Mouse (Mus musculus) heart, adult 18-20 months (tissue): ENCODE measurements around the gene P3h4. TPM values are rescaled to one million over a fixed set of nuclear protein-coding genes. Genes with fewer than 3 reads are reported as not detected.

Experiments
- DNase-seq, 2 experiments: peaks; one replicate each; pipeline ENCODE4 v3.0.0; 2021 to 2022; ENCODE audit warnings: mixed read lengths in 1 of 2
- total RNA-seq, 2 experiments: library from RNA; stranded (reverse); gene quantifications; 2 replicates each; pipeline ENCODE4 v1.2.3; 2021

Gene P3h4
- total RNA-seq, 2 experiments from 2014 or later = 13.2 to 15.2 TPM

DNA sequence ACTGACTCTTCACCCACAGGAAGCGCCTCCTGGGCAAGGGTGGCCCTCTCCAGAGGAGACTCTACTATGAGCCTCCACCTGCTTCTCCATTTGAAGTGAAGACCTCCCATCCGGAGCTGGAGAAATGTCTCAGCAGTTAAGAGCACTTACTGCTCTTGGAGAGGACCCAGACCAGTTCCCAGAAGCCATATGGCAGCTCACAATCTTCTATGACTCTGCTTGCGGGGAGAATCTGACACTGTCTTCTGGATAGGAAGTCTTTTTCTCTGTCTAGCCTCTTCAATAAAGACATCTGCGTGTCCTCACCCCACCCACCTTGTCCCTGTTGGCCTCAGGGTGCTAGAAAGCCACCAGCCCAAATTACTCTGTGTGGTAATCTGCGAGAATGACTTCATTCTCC, 21.7 kb downstream of the P3h4 start:
- peak; percentile 37 to 50 for DNase-seq

DNA sequence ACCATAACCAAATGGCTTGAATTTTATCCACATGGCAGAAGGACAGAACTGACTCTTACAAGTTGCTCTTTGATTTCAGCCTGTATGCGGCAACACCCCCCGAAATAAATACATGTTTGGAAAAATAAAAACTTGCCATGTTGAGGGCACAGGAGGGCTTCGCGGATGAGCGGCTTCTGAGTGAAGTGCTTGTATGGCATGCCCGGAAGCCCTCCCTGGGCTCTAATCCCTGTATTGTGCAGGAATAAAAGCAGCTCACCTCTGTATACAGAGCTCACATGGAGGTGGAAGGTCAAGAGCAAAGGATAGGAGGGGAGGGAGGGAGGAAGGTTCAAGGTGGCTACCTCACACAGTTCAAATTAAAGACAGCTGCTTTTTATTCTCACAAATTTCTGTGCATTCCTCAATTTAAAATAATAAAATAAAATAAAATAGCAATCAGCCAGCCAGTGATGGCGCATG, 22.7 kb downstream of the P3h4 start:
- no peak for DNase-seq

DNA sequence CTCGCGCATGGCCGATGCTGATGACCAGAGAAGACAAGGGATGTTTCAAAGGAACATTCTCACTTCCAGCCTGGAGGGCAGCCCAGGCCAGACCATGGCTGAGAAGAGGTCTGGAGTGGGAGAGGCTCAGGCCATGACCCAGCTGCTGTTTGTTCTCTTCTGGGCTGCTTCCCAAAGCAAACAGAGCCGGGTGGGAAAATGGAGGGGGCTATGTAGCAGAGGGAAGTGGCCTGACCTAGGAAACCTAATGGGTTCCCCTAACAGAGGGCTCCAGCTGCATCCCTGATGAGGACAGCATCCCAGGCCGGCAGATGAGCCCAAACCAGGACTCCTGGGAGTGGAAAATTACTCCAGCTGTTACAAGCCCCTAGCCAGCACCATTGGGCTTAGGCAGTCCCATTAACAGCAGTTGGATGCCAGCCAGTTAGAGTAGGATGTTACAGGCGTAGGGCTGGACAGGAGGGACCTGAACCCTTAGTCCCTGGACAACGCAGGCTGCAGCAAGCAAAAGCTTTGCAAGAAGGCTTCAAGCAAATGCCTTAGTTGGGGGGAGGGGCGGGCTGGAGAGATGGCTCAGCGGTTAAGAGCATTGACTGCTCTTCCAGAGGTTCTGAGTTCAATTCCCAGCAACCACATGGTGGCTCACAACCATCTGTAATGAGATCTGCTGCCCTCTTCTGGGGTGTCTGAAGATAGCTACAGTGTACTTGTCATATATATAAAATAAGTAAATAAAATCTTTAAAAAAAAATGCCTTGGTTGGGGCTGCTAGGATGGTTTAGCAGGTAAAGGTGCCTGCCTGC, 23.4 kb downstream of the P3h4 start:
- peak; percentile 91 to 97 for DNase-seq

DNA sequence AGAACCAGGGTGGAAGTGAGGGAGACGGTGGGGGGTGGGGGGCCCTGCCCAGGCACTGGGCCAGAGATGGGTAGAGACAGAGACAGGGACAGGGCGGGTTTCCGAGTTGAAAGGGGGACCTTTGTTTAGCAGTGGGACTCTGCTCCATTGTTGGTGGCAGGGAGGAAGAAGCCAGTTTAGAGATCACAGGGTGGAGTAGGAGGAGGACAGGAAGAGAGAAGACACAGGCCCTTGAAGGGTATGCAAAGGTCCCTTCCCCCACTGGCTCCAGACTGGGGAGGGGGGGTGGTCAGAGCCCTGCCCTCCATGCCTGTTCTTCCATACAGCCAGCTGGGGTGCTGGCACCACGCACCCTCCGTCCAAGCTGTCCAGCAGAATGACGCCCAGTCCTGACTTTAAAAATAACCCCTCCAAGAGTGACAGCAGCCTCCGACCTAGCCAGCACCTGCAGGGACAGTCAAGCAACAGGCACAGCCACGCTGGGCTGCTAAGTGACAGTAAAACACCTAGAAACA, 24.6 kb downstream of the P3h4 start:
- peak; percentile 79 to 84 for DNase-seq

DNA sequence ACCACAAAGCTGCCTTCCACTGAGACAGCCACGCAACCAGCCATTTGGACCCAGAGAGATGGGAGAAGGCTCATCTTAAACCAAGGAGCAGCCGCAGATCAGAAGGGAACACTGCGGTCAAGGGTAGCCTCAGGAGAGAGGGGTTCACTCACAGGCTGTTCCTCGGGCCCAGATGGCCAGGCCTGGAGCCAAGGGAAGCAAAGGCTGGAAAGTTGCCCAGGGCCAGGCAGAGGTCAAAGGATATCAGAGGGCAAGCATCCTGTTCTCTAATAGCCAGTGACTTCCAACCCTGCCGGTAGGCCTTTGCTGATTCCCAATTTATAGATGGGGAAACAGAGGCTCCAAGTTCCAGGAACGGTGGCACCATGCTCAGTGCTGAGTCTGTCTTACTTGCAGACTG, 26.0 kb downstream of the P3h4 start:
- DNase-seq = peak; percentile 91 to 92

DNA sequence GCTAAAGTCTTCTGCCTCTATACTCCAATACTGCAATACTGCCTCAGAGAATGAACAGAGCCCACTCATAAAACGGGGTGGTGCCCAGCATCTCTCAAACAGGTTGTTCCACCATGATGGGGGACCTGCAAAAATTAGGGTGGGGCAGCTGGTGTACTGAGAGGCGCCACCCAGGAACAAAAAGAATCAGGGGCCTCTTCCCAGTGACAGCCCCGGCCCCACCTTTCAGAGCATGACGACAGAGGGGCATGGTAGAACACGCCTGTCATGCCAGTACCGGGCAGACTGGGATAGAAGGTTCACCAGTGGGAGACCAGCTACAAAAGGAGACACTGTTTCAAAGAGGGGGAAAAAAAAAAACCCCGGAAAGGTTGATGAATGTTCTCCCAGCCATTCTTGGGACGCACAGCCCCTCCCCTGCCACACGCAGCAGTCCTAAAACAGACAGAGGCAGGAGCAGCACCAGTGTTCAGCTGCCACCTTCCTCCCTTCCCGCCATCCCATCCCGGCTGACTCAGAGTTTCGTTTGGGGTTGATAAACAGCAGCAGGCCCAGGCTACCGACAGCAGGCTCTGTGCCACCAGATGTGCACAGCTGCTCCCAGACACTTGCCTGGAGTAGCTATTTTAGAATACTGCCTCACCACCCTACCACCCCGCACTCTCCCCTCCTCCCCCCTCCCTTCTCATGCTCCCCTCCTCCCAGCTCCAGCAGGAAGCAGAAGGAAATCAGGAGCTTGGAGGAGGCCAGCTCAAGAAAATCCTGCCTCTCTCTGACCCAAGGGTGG, 26.9 kb downstream of the P3h4 start:
- DNase-seq = peak; percentile 87 to 93

DNA sequence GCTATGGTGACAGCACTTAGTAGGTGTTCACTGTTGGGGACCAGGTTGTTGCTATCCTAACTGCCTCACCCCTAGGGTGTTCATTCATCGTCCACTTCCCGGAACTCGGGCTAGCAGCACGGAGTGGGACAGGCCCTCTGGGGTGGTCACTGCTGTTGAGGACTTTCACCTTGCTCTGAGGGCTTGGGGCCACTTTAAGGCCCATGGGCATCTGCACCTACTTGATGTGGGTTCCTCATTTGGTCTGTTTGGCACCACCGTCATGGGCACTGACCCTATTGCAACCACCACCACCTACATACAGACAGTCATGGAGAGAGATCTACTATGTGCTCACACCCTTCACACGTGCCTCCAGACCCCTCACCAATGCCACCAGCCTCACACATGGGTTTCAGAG, 27.5 kb downstream of the P3h4 start:
- DNase-seq = no peak

DNA sequence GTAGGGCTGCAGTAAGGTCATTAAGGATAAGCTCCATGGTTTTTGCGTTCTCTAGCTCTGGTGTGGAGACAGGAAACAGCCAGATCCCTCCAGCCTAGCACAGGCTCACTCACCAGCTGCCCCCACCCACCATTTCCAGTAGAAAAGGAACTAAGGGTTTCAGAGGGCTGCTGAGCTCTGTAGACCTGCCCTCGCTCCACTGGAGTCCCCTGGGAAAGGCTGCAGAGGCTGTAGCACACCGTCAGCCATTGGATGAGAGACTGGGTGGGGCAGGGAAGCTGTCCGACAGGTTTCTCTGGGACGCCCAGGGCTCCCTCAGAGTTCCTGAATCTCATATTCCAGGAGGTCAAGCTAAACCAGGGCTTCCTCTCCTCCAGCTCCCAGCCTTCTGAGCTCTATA, 28.1 kb downstream of the P3h4 start:
- DNase-seq = peak; percentile 50 to 59

DNA sequence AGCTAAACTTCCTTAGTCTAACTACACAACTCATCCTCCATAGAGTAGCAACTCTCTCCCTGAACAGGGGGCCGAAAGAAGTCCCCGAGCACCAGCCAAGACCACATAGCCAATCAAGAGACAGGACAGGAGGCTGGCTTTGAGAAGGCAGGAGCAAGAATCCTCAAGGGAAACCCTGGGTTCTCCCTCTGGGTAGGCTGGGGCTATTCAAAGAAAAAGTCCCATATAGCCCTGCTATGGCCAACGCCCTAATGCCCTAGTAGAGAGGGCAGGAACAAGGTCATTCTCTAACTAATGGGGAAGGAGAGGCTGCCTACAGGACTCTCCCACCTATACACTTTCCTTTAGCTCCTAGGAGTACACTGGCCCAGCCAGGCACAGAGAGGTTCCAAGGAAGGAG, 29.6 kb downstream of the P3h4 start:
- no peak for DNase-seq

DNA sequence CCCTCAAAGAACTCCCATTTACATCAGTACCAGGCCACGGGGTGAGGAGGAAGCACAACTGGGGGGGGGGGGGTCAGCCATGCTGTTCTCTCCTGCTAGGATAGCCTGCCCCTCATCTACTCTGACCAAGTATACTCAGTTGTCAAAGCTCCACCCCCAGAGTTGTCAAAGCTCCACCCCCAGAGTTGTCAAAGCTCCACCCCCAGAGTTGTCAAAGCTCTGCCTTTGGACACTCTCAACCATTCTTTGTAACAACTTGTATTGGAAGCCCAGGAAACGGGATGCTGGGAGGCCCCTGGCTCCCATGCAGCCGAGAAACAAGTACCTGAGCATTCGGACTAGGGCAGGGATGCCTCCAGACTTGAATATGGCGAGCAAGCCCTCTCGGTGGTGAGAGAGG, 32.0 kb downstream of the P3h4 start:
- DNase-seq = no peak

DNA sequence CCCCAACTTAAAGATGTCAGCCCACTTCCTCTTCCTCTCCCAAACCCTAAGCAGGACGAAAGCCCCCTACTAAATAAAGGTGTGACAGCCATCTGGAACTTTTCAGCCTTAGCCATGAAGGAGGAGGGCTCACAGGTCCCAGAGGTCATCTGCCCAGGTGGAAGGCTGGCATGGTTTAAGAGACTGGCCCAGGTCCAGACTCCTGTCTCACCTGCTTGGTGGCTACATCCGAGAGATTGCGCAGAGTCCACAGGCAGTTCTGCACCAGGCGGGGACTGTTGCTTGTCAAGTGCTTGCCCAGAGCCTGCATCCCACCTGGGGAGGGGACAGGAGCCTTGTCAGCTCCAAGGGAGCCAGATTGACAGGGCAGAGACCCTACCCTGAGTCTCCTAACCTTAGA, 35.3 kb downstream of the P3h4 start:
- DNase-seq = no peak

DNA sequence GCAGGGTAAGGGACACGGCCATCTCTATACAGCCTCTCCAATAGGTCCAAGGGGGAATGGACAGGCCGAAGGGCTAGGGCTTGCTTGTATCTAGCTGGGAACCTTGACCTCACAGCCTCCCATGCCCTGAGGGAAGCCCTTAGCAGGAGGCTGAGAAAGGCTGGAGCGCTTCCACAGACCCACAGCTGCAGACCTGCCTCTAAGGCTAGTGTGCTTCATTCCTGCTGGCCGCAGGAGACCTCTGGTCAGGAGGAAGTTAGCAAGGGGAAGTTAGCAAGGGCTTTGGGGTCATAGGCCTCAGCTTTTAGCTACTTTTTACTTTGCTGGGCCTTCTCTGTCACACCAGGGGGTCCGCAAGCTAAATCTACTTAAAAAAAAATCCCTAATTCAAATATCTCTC, 36.2 kb downstream of the P3h4 start:
- no peak for DNase-seq

DNA sequence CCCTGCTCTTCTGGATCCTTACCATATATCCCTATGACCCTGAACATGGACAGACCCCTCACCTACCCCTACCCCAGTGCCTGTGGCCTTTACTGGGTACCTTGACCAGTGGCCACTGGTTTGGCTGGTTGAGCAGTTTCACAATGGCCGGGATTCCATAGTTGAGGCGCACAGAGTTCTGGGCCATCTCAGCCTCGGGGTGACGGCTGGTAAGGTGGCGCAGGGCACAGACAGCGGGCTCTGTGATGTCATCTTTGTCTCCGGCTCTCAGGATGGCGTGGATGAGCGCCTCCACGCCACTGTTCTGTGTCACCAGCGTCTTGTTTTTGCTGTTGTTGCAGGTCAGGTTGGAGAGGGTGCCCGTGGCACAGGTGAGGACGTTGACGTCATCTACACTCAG, 36.6 kb downstream of the P3h4 start:
- DNase-seq = no peak

DNA sequence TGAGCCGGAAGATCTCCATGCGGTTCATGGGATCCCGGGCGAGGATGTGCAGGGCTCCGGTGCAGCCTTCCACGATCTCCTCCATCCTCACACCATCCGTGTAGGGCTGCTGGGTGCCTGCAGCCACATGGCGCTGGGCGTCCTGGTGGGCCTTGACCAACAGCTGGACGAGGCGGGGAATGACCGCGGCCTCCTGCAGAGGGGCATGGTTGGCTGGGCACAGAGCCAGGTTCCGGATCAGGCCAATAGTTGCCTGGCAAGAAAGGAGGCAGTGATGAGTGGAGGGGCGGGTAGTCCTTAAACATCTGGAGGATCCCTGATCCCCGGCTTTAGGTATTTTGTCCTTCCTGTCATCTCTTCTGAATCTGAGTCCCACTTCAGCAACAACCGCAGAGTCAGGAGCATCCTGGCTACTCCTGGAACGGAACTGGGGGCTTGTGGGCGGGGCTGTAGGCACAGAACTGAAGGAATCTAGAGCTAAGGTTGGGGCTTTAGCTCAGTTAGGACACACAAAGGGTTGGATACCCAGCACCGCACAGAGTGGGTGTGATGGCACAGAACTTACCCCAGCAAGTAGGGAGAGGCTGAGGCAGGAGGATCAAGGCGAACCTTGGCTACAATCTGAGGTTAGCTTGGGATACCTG, 37.8 kb downstream of the P3h4 start:
- DNase-seq = no peak

DNA sequence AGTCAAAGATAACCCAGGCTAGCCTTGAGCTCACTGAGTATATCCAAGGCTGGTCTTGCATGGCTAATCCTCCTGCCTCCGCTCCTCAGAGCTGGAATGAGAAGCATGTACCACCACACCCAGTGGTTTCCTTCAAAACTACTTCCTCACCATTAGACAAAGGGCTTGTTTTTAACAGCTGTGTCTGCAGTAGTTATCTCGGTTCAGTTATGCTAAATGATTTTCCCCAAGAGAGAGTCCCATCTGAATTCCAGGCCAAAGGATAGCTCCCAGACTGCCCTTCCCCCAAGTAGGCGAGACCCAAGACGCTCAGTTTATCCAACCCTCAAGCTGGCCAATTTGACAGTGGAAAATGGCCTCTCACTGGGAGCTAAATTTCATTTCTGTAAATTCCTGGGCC, 38.6 kb downstream of the P3h4 start:
- DNase-seq = peak in 1 of 2 experiments; percentile 67

DNA sequence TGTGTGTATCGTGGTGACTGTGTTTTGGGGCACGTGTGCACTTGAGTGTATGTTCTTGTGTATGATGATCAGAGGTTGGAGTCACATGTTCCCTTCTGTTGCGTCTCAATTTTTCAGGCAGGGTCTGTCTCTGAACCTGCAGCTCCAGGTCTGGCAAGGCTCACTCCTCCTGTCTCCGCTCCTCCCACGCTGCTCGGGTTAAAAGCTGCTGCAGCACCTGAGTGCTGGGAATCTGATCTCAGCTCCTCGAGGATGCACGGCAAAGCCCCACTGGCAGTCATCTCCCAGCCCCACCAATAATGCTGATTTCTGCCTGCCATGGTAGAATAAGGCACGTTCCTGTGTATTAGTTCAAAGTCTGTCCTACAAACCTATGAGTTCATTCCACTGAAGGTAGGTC, 39.5 kb downstream of the P3h4 start:
- DNase-seq = no peak

DNA sequence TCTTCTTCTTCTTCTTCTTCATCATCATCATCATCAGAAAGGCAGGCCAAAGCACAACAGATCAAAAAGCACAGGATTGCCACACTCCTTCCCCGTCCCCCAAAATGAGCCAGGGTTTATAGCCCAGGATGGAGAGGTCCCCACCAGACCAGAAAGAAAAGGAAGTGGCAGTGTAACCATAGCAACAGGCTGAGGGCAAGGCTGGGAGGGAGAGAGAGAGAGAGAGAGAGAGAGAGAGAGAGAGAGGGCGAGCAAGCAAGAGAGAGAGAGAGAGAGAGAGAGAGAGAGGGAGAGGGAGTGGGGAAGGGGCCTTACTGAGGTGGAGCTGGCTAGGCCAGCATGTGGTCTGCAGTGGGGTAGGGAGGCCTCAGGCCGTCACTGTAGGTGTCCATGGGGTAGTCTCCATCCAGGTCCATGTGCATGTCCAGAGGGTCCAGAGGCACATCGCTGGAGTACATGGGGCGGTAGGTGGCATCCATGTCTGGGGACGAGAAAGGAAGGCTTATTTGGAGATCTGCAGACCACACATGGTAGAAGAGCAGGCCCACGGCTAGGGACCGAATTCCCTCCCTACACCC, 42.6 kb downstream of the P3h4 start:
- DNase-seq = no peak

DNA sequence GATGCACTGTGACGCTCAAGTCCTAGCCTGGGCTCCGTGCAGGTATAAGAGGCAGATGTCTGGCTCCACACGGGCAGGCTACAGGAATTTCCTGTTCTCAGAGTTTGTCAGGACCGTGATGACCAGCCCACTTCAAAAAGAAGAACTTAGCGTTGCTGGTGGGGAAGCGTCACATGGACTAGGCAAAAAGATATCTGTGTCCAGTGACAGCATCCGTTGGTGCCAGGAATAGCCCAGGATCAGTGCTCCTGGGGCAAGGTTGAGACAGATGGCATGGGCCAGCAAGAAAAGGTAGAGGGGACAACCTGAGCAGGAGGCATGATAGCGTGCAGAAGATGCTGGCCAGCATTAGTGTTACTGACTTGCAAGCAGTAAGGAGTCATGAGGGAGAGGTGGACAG, 44.8 kb downstream of the P3h4 start:
- DNase-seq = peak in 1 of 2 experiments; percentile 31

DNA sequence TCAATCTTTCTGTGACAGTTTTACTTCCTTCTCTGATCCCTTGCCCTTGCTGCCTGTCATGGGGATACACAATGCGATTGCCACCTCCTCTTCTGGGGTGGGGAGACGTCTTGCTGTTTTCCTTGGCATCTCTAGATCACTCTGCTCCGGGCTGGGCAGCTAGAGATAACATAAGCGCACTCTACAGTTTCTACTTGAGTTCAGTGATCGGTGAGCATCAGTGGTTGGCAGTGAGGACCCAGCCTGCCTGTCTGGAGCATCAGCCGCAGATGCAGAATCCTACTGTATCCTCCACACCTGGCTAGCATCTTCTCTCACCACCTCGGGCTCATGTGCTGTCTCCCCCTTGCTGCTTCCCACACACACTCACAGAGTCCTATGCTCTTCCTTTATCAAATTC, 45.5 kb downstream of the P3h4 start:
- DNase-seq = no peak

DNA sequence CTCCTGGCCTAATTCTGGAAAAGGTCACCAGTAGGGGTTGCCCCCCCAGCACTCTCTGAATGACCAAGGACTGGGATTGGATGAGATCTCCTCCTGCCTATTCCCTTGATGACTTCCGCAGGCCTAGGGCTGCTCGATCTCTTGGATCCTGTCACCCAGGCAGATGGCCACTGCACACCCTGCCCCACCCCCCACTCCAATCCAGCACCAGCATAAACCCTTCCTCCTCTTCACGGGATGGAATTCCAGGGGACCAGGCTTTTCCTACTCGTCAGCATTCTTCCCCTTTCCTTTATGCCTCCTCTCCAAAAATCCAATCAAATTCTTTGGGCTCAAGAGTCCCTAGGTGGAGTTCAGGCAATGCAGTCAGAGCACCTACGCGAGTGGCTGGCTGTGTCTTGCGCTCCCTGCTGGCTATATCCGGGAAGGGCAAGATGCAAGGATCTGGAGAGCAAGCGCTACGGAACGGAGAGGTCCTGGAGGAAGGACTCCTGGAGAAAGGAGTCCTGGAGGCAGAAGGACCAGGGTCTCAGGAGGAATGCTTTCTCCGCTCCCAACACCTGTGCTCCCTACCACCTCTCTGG, 51.6 kb downstream of the P3h4 start:
- DNase-seq = peak; percentile 70 to 85

DNA sequence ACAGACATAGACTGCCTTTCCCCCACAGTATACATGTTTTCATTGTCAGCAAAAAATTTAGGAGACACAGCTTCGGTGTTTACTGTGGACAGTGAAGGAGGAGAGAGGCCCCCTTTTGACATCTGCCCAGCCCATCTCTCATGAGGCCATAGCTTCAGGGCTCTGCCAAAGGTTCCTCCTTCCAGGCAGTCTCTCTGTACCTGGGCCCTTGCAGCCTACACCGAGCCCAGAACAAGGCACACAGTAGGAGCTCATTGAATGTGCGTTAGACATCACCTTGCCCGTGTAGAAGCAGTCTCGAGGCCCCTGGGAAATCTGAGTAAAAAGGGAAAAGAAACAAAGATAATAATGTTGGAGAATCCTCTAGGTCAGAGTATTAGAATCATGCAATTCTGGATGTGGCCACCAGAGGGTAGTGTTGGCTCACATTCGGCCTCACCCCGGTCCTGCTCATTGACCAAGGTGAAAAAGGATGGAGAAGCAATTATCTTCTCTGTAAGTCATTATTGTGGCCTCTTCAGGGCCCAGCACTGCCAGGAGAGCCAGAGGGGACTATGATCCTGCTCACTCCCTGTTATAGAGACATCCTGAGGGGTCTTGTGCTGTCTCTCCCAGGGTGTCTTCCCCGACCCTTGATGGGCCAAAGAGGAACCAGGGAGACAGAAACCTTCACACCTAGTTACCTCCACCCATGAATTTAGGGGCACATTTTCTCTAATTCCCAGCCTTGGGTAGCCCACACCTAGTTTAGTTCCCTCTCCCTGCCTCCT, 52.2 kb downstream of the P3h4 start:
- peak; percentile 74 to 90 for DNase-seq
